Mouse (Mus musculus) urinary bladder, adult 18-20 months (tissue): ENCODE measurements at regions not wholly inside any gene's neighbourhood (a gene's known extent, or its start where the extent isn't known, plus 50 kb on each side); places are given as distances from the start of the nearest gene placed in this dataset.
A peak's percentile ranks its signal among the peaks of the same experiment; 100 is the strongest.
"Not testable (repeated sequence)": the region's sequence is repeated elsewhere in the genome, so short reads cannot be mapped to it uniquely, and the experiment has no call there.

ENCODE experiments used
- DNase-seq, 2 experiments: peaks; one replicate each; pipeline ENCODE4 v3.0.0; 2022; ENCODE audit warnings: low spot score in 2 of 2, mixed read lengths in 2 of 2

DNA sequence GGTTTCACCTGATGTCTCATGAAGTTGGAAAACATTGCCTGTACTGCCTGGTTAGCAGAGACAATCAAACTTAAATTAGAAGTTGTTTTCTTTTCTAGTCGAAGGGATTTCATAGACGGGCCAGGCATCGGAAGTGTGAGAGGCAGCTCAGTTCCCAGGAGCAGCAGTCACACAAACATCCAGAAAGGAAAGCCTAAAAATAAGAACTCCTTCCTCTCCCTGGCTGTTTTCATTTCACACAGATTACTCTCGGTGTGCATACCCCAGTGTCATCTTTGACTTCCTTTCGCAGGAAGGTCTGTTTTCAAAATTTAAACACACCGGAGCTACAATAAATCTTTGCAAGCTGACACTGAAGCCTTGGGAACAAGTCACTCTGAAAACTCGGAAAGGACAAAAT, 818.7 kb downstream of the Diaph3 start:
- DNase-seq: no peak

DNA sequence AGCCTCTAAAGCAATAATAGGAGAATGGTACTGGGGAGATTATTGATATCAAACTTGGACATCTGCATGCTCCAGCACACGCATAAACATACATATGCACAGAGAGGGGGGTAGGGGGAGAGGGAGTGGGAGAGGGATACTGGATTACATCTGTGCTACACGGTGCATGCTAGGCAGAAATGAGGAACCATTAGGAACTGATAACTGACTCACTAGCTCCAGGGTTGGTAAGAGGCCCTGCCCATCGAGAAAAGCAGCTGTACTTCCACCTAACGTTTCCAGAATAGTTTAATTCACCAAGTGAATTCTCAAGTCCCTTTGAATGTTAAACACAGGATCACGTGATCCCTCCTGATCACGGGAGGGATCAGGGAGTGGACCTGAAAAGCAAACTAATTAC, 825.1 kb downstream of the Diaph3 start:
- no peak for DNase-seq

GRCm38 (mm10) chr14:86308949-86309543, 832.0 kb downstream of the Diaph3 start:
- DNase-seq: no peak

DNA sequence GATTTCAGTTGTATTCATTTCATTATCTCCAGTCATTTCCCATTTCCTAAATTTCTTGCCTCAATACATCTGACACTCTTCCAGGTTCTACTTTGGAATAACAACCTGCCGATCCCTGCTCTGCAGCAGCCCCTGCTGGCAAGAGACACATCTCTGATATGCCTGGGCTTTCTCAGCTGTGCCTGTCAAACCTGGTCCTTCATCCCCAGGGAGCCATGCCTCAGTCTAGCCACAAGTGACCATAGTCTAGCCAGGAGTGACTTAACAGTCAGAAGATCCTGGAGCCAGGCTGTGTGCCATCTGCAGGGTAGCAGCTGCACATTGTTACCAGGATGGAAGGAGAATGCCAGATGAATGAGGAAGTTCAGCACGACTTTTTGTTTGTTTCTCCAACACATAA, 833.2 kb downstream of the Diaph3 start:
- DNase-seq: peak; percentile 7 to 13

- DNase-seq: no peak
Measured at GRCm38 (mm10) chr14:86301666-86302065, 839.4 kb downstream of the Diaph3 start.

DNA sequence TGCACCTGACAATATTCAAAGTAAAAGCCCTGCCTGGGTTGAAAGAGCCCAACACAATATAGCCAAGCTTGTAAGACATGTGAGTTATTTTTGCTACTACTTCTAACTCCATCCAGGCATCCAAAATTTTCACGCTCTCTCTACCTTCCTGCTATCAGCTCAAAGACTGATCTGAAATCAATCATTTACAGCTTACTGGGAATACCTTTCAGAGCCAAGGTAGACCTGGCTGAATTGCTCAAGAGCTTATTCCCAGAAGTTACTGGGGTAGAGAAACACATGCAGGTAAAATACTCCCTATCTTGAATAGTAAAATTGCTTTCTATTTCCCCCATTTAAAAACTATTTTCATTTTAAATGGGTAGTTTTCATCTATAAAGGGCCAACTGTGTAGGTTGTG, 840.2 kb downstream of the Diaph3 start:
- DNase-seq: no peak

DNA sequence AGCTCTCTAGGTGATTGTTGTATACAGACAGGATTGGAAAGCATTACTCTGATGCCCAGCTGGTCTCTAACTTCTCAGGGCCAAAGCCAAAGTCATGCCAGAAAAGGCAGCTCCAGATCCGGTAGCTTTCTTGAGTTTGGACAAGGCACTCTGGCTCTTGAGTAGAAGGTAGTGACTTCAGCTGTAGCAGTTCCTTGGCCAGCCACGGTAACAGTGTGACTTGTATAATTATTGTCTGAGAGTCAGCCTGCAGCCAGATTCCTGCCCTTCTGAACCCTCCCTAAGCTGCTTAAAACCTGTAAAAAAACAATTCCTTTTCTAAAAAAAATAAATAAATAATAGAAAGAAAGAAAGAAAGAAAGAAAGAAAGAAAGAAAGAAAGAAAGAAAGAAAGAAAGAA, 843.0 kb downstream of the Diaph3 start:
- DNase-seq: no peak

- not testable (repeated sequence) for DNase-seq
Measured at GRCm38 (mm10) chr14:86294606-86295005, 846.4 kb downstream of the Diaph3 start.

GRCm38 (mm10) chr14:86293804-86294203, 847.2 kb downstream of the Diaph3 start:
- no peak for DNase-seq

DNA sequence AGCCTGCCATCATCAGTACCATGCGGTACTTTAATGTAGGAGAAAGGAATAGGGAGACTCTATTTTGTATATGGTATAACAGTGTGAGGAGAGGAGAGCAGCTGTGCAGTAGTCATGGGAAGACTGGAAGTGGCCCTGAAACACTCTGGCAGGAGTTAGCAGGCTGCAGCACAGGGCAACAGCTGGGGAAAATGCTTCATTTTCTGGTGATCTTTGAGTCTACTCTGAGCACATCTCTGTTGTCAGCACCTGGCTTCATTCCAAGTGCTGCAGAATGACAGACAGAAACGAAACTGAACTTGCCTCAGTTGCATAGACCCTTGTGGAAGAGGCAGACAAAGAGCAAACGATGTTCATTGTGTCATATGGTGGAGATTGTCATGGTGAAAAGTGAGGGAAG, 847.7 kb downstream of the Diaph3 start:
- no peak for DNase-seq

- DNase-seq: no peak
Measured at GRCm38 (mm10) chr14:86290556-86290955, 850.5 kb downstream of the Diaph3 start.

DNA sequence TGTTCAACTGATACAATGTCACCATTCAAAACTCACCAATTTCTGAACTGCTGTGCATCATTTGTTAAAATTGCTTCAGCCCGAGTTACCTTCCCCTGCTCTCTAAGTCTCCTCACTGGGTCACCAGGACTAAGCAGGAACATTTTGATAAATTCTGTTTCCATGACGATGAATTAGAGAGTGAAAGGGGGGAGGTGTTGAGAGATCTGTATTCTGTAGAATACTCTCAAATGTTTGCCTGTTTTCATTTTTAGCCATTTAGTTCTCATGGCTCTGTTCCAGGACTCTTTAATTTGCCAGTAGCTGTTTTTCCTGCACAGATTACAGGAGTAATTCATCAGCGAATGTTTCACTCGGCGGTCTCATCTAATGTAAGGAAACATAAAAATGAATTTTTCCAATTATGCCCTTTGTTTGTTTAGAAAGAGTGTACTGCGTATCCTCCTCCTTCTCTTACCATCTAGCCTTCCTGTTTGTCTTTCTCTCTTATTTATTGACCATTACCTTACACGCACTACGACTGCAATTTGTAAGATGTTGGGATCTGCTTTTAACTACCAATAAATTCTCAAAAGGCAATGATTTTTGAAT, 879.3 kb downstream of the Diaph3 start:
- DNase-seq: no peak

GRCm38 (mm10) chr14:86254196-86254595, 886.8 kb downstream of the Diaph3 start:
- DNase-seq: no peak

DNA sequence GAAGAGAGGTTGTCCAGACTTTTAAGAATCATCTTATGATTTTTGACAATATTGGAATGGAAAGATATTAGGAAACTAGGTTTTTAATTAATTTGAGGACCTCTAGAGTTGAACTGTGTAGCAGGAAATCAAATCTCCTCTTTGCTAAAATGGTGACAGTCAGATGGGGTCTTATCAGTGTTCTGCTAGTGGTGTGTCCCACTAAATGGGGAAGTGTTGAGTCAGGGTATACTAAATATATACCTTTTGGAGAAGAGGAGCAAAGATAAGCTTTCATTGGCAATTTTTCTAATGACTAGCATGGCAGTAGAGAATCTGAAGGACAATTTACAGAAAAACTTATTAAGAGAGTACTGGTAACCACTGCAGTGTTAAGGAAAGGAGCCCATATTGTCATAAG, 889.4 kb downstream of the Diaph3 start:
- DNase-seq: no peak

DNA sequence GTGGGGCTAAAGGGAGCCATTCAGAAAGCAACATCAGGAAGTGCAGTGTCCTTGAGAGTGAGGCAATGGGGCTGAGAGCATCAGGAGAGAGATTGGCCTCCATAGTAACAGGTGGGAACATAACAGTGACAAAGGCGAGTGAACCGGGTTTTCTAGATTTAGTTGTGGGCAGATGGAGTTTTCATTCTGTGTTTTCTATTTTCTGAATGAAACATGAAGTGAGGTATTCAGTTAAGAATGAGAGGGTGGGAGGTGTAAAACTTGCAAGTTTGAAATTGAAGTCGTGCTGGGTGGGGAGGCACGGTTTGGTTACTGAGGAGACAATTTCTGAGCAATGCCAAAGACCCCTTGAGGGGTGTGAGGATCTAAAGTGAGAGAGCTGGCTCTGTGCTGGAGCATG, 893.3 kb downstream of the Diaph3 start:
- no peak for DNase-seq

DNA sequence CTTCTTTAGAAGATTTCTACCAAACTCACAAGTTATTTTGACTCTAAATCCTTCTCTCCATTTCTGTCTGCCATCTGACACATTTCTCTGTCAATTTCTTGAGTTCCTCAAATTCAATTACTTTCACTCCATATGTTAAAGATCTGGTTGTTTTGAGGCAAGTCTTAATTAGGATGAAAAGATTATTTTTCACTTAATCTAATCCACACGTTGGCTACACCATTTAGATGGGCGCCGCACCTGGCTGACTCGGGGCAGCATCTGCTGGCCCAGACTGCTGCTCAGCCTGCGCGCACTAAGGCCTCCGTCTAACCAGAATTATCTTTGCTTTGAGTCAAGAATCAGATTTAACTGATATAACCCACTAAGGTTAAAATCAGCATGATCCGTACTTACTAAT, 894.3 kb downstream of the Diaph3 start:
- DNase-seq: no peak

- no peak for DNase-seq
Measured at GRCm38 (mm10) chr14:86243662-86244061, 897.4 kb downstream of the Diaph3 start.

DNA sequence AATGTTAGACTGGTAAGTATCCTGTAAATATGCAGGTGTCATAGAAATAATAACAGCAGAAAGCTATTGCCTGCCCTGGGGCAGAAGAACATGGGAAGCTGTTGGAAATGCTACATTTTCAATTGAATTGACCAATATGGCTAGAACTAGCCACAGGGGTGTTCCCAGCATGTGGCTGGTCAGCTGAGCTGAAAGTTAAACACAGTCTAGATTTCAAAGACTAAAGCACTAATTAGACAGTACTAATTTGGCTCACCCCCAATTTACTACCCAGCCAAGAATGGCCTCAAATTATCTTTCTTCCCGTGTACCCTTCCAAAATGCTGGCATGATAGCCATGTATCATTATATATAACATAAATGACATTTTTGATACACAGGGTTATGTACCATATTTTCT, 898.2 kb downstream of the Diaph3 start:
- no peak for DNase-seq

GRCm38 (mm10) chr14:86239090-86239489, 901.9 kb downstream of the Diaph3 start:
- DNase-seq: no peak

DNA sequence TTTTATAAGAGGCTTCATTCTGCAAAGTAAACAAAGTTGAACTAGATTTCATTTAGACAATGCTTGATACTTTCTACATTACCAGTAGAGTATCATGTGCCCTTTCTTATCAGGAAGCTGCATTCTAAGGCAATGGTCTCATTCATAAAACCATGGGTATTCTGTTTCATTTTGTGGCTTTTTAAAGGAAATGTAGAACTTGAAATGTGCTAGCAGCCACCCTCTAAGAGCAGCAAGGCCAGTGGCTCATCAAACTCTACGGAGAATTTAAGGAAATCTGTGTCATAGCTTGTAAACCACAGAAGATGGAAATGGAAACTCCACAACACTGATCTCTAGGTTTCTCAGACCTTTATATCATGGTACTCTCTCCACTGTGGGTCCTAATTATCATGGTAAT, 907.7 kb downstream of the Diaph3 start:
- DNase-seq: no peak

DNA sequence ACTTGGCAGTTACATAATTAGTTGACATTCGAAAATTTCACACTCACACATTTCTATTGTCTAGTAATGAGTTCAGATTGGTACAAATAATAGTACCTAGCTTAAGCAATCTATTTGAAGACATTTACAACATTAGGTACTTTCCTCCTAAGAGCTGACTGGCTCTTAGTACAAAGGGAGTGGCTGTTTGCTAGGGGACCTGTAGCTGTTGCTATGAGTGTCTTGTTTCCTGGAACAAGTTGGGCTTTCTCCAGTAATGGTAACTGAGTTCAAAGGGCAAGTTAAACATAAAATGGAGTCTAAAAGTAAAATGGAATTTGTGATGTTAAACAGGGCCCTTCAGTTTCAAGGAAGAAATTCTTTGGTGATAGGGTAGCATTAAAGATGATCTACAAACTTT, 910.4 kb downstream of the Diaph3 start:
- DNase-seq: no peak

DNA sequence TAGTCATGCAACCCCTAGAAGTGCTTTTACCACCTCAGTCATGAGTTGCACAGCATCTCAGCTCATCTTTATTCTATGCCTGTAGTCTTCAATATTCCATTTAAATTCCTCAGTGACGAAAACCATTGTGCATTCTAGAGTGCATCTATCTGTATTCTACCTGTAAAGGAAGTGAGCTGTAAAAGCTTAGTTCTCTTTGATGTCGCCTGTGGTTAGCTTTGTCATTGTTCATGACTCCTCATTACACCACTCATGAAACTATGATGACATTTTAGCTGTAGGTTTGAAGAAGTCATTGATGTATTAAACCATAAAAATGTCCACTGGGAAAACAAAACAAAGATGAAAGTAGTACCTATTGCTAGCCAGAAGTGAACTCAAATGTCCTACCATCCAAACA, 911.3 kb downstream of the Diaph3 start:
- no peak for DNase-seq

DNA sequence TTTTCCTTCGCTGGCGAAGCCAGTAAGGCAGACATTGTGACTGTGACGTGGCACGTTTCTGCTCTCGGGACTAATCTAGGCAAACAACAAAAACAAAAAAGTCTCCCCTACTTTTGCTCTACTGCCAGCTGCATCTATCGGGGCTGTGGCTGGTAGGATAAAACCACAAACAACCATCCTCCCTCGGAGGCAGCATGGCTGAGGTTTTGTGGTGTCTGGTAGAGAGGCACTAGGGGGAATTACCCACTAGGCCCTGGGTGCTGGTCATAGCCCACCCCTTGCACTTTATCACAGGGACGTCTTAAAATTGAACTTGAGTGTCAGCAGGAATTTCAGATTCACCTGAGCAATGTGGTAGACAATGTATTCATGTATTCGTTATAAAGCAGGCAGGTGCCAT, 925.3 kb downstream of the Diaph3 start:
- no peak for DNase-seq

DNA sequence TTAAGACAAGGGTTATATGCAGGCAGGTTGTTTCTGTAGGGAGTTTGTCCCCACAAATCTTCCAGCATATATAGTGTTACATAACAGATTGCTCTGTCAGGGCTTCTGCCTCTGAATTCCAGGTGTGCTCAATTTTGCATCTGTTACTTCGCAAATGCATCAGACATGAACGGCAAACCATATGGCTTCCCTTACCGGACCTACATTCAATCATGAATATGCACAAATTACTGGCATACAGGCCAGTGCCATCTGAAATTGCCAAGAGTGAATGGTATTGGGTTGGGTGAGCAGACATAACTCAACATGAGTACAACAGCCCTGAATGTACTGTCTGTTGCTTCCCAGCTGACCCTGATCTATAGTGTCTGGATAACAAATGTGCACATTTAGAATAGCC, 929.4 kb downstream of the Diaph3 start:
- DNase-seq: no peak
